Mouse (Mus musculus) liver, embryonic 16.5 days (tissue): ENCODE measurements around the gene Zfp366. TPM values are rescaled to one million over a fixed set of nuclear protein-coding genes. Genes with fewer than 3 reads are reported as not detected.

ENCODE experiments used
- ATAC-seq: fragments of 200-750 bp; cut with Nextera tagmentation; 2 replicates; pipeline ENCODE4 v1.8.0; 2017; ENCODE audit warnings: low read depth, mild to moderate bottlenecking, moderate number of reproducible peaks, moderate library complexity
- H3K27ac ChIP-seq: fragments of 300-500 bp; sonication (generic); 2 replicates; pipeline ENCODE4 v1.5.1; 2014; ENCODE audit warnings: mild to moderate bottlenecking, low read length
- H3K27me3 ChIP-seq: fragments of 300-500 bp; sonication (generic); 2 replicates; pipeline ENCODE4 v1.6.1; 2014; ENCODE audit warnings: low read depth, low read length, mixed read lengths; ENCODE audit not compliant: control insufficient read depth, insufficient read depth
- H3K36me3 ChIP-seq: fragments of 300-500 bp; sonication (generic); 2 replicates; pipeline ENCODE4 v1.6.1; 2014; ENCODE audit warnings: mild to moderate bottlenecking; ENCODE audit not compliant: control insufficient read depth, insufficient read depth
- H3K4me1 ChIP-seq: fragments of 300-500 bp; sonication (generic); 2 replicates; pipeline ENCODE4 v1.6.1; 2014; ENCODE audit warnings: low read depth, low read length, mixed read lengths; ENCODE audit not compliant: control insufficient read depth
- H3K4me2 ChIP-seq: fragments of 300-500 bp; sonication (generic); 2 replicates; pipeline ENCODE4 v1.6.1; 2014; ENCODE audit warnings: low read depth, low read length, mixed read lengths
- H3K4me3 ChIP-seq: fragments of 300-500 bp; sonication (generic); 2 replicates; pipeline ENCODE4 v1.5.1; 2014; ENCODE audit warnings: low read depth, mild to moderate bottlenecking, low read length
- H3K9ac ChIP-seq: fragments of 300-500 bp; sonication (generic); 2 replicates; pipeline ENCODE4 v1.6.1; 2014; ENCODE audit warnings: low read depth, low read length
- H3K9me3 ChIP-seq: fragments of 300-500 bp; sonication (generic); replicated peaks from 2 replicates; pipeline ENCODE4 v1.6.1; 2016; ENCODE audit warnings: low read length; ENCODE audit not compliant: control insufficient read depth
- WGBS: fragments of 180-500 bp; shearing (Covaris S2); extraction: QIAGEN DNeasy Blood & Tissue Kit; methylation state at CpG from one replicate; pipeline ENCODE4 v1.1.7; 2014; ENCODE audit not compliant: insufficient replicate concordance; 5-methylcytosine and 5-hydroxymethylcytosine counted together
- polyA plus RNA-seq: library from polyadenylated mRNA; unstranded; fragments of >200 nt; fragmentation: Nextera tagmentation; extraction: Ambion mirVana; gene quantifications from 2 replicates; pipeline ENCODE4 v1.2.1, GENCODE M21; 2015

The Zfp366 gene
- polyA plus RNA-seq, 1 experiment from 2014 or later = 0.21 TPM

- no peak overlapping the region for H3K4me3 ChIP-seq
- no peaks in the 10 kb centered on the region for H3K9me3 ChIP-seq
- no peaks in the 10 kb centered on the region for H3K4me1 ChIP-seq
- no peaks in the 10 kb centered on the region for H3K36me3 ChIP-seq
- H3K4me2 ChIP-seq = no peak overlapping the region
- H3K27ac ChIP-seq = no peak overlapping the region
- H3K27me3 ChIP-seq = no peaks in the 10 kb centered on the region
- H3K9ac ChIP-seq = no peak overlapping the region
- 72% methylated on average over 4 of the region's 4 CpGs for WGBS
- ATAC-seq = no peak
These were observed 35.0 kb downstream of the Zfp366 start for GRCm38 (mm10) chr13:99219586-99219985.

DNA sequence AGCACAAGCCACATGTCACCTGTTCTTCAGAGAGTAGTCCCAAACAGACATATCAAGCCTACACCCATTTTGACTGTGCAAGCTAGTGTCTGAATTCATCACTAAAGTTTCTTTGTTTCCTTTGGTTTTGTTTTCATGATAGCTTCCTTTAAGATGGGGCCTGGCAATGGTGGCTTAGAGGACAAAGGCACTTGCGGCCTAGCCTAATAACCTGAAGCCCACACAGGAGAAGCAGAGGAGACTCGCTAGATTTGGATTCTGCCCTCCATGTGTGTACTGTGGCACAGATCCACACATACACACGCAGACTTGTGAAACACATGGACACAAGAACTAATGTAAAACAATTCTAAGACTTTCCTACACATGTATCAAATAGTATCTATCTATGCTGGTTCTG, 37.4 kb downstream of the Zfp366 start:
- WGBS = 72% methylated on average over 3 of the region's 3 CpGs

GRCm38 (mm10) chr13:99222476-99222875, 37.9 kb downstream of the Zfp366 start:
- H3K4me3 ChIP-seq = no peak overlapping the region
- H3K4me2 ChIP-seq = no peak overlapping the region
- H3K9ac ChIP-seq = no peak overlapping the region
- H3K27ac ChIP-seq = no peak overlapping the region
- 67% methylated on average over 5 of the region's 5 CpGs for WGBS
- no peak for ATAC-seq
- H3K4me1 ChIP-seq = no peaks in the 10 kb centered on the region
- no peaks in the 10 kb centered on the region for H3K9me3 ChIP-seq
- no peaks in the 10 kb centered on the region for H3K27me3 ChIP-seq
- no peaks in the 10 kb centered on the region for H3K36me3 ChIP-seq

More for the DNA sequence above, 37.4 kb downstream of the Zfp366 start:
- Histone ChIP-seq H3K9me3 (no peaks in the 10 kb centered on the region), H3K36me3 (no peaks in the 10 kb centered on the region), H3K27me3 (no peaks in the 10 kb centered on the region), H3K27ac (no peak overlapping the region), H3K4me1 (no peaks in the 10 kb centered on the region), H3K4me2 (no peak overlapping the region), H3K9ac (no peak overlapping the region), H3K4me3 (no peak overlapping the region)
- ATAC-seq = no peak

GRCm38 (mm10) chr13:99223321-99223884, 38.8 kb downstream of the Zfp366 start:
- Histone ChIP-seq H3K4me2 (no peak overlapping the region), H3K27me3 (no peaks in the 10 kb centered on the region), H3K4me3 (no peak overlapping the region), H3K27ac (no peak overlapping the region), H3K9ac (no peak overlapping the region), H3K36me3 (no peaks in the 10 kb centered on the region), H3K4me1 (no peaks in the 10 kb centered on the region), H3K9me3 (no peaks in the 10 kb centered on the region)
- no peak for ATAC-seq
- WGBS = 50% methylated on average over 8 of the region's 8 CpGs

- Histone ChIP-seq H3K4me1 (no peaks in the 10 kb centered on the region), H3K4me3 (no peak overlapping the region), H3K9me3 (no peaks in the 10 kb centered on the region), H3K9ac (no peak overlapping the region), H3K27me3 (no peaks in the 10 kb centered on the region), H3K4me2 (no peak overlapping the region), H3K27ac (no peak overlapping the region), H3K36me3 (no peaks in the 10 kb centered on the region)
- 71% methylated on average over 8 of the region's 8 CpGs for WGBS
- ATAC-seq = no peak
These were observed 39.3 kb downstream of the Zfp366 start for GRCm38 (mm10) chr13:99223917-99224316.

DNA sequence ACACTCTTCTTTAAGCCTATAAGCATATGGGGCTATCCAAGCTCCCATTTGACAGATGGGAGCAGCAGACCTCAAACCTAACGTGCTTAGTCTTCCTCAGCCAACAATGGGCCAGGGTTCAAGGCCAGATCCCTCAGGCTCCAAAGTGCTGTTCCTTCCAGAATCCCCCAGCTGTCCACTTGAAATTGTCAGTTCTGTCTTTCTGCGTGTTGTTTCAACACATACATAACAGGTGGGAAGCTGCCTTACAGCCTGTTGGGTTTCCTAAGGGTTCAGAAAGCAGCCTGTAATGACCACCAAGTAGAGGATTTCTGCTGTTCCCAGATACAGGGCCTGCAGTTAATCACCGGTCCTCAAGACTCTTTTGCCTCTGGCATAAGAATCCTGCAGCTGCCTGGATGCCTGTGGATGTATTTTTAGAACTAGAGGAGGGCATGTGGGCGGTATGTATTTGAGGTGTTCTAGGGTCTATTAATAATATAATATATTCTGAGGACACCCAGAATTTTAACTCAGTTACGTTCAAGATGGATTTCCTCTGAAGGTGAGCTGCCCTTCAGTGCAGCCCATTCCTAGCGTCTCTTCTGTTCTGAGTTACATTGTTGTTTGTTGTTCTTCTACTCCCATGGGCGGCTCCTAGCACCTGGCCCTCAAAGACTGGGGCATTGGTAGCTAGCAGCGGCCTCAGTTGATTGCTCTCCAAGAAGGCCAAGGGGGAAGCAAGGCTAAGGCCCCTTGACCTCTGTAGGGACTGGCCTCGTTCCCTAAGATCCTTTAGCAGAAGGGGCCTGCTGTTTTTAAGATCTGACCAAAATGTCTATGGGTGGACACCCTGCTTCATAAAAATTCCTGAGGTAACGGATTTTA, 41.0 kb downstream of the Zfp366 start:
- no peak overlapping the region for H3K4me2 ChIP-seq
- no peaks in the 10 kb centered on the region for H3K36me3 ChIP-seq
- WGBS = 64% methylated on average over 10 of the region's 10 CpGs
- no peaks in the 10 kb centered on the region for H3K27me3 ChIP-seq
- no peaks in the 10 kb centered on the region for H3K9me3 ChIP-seq
- no peak overlapping the region for H3K9ac ChIP-seq
- no peaks in the 10 kb centered on the region for H3K4me1 ChIP-seq
- H3K4me3 ChIP-seq = no peak overlapping the region
- no peak for ATAC-seq
- no peak overlapping the region for H3K27ac ChIP-seq

DNA sequence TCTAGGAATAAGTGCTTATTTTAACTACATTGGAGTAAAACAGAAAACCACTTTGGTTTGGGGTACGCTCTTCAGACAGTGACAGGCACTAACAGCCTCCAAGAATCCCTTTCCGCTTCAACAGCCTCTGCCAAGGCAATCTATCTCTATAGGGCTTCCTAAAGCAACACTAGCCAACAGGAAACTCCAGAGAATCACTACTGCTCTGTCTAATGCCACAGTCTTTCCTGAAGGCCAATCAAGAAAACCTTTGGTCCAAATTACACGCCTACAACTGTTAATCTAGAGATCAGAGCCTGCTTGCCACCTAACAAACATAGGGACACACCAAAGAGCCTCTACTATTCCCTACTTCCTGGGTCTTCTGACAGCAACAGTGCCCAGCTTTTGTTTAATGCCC, 42.2 kb downstream of the Zfp366 start:
- Histone ChIP-seq H3K9ac (no peak overlapping the region), H3K27ac (no peak overlapping the region), H3K27me3 (no peaks in the 10 kb centered on the region), H3K4me3 (no peak overlapping the region), H3K4me2 (no peak overlapping the region), H3K9me3 (no peaks in the 10 kb centered on the region), H3K36me3 (no peaks in the 10 kb centered on the region), H3K4me1 (no peaks in the 10 kb centered on the region)
- no peak for ATAC-seq
- WGBS = 57% methylated on average over 3 of the region's 3 CpGs

DNA sequence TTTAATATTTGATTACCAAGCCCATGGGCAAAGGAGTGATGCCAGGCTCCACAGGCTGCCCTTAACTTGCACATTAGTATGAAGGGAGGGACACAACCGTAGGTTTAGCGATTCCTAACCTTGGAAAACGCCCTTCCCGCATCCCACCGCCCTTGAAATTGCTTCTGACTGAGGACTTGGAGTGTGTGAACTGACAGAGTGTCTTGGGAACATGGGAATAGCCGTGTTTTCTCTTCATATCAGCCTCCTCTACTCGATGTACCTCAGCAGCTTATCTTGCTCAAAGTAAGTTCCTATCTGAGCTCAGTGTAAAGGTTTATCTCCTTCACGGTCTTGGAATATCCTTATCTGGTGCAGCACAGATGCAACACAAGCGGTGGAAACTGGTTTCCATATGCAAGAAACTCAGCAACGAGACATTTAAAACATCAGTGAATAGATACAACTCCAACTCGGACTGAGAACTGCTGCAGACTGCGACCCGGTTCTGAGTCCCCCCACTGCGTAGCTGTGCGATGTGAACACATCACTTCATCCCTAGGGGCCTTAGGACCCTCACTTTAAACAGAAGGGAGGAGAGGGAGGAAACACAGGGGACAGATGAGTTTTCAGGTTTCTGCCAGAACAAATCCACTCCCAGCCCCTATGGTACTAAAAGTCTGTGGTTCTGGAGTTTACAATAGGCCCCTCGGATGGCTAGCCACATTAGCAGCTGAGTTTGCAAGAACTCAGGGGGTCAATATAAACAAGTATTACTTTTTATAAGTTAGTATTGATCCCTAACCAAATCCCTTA, 43.0 kb downstream of the Zfp366 start:
- H3K4me1 ChIP-seq = no peaks in the 10 kb centered on the region
- WGBS = 48% methylated on average over 16 of the region's 16 CpGs
- no peak for ATAC-seq
- no peaks in the 10 kb centered on the region for H3K36me3 ChIP-seq
- H3K4me2 ChIP-seq = no peak overlapping the region
- H3K4me3 ChIP-seq = no peak overlapping the region
- H3K9me3 ChIP-seq = no peaks in the 10 kb centered on the region
- H3K27ac ChIP-seq = no peak overlapping the region
- H3K27me3 ChIP-seq = no peaks in the 10 kb centered on the region
- H3K9ac ChIP-seq = no peak overlapping the region
